Mouse (Mus musculus): ENCODE results near the gene Ier3.

DNA sequence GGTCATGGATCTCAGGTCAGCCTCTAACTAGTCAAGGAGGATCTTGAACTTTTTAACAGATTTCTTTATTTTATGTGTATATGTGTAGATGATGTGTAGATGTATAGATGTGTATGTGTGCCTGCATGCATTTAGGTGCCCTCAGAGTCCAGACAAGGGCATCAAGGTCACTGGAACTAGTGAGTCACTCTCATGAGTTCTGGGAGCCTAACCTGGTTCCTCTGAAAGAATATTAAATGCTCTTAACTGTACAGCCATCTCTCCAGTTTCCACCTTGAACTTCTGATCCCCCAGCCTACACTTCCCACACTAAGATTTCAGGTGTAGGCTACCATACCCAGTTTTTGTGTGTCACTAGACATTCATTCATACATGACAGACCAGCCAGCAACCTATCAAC is 34.0 kb upstream of the Ier3 start:
- no peak for TF ChIP-seq POLR2A (IDR thresholded peaks at IDR 0.05; ENCODE audit: insufficient read depth, low read depth, low read length)
- no peak for TF ChIP-seq CTCF (IDR thresholded peaks at IDR 0.05)
- no peak for TF ChIP-seq EP300 (IDR thresholded peaks at IDR 0.05; ENCODE audit: insufficient read depth, low read depth, low read length)

All from heart, adult 2 months (tissue).